Mouse (Mus musculus) cerebellum, adult 11 months (tissue): ENCODE data around the gene Gm17617.

Experiments used
- DNase-seq: peaks from one replicate; pipeline ENCODE4 v3.0.0; 2022

Gene Gm17617

GRCm38 (mm10) chr13:55133448-55133847 lies at the start of gene Gm17617:
TSS of gene Gm17617 (minus strand) at chr13:55133548.
- DNase-seq = no peak

- peak; percentile 61 for DNase-seq
These were observed 49.0 kb upstream of the Gm17617 start for GRCm38 (mm10) chr13:55182173-55182894.

GRCm38 (mm10) chr13:55181786-55182172 lies 48.4 kb upstream of the Gm17617 start:
- no peak for DNase-seq

GRCm38 (mm10) chr13:55179591-55179990 lies 46.2 kb upstream of the Gm17617 start:
- no peak for DNase-seq

- peak; percentile 64 for DNase-seq
These were observed 45.2 kb upstream of the Gm17617 start for GRCm38 (mm10) chr13:55178556-55178955.

GRCm38 (mm10) chr13:55177903-55178496 lies 44.7 kb upstream of the Gm17617 start:
- no peak for DNase-seq

GRCm38 (mm10) chr13:55176265-55176664 lies 42.9 kb upstream of the Gm17617 start:
- no peak for DNase-seq

- DNase-seq = no peak
These were observed 41.0 kb upstream of the Gm17617 start for GRCm38 (mm10) chr13:55174347-55174746.

GRCm38 (mm10) chr13:55172336-55172770 lies 39.0 kb upstream of the Gm17617 start:
- DNase-seq = no peak

- DNase-seq = no peak
These were observed 38.4 kb upstream of the Gm17617 start for GRCm38 (mm10) chr13:55171517-55172335.

- DNase-seq = no peak
These were observed 35.6 kb upstream of the Gm17617 start for GRCm38 (mm10) chr13:55168958-55169369.

- DNase-seq = no peak
These were observed 34.9 kb upstream of the Gm17617 start for GRCm38 (mm10) chr13:55168255-55168654.

GRCm38 (mm10) chr13:55167798-55168197 lies 34.5 kb upstream of the Gm17617 start:
- no peak for DNase-seq

- DNase-seq = no peak
These were observed 33.7 kb upstream of the Gm17617 start for GRCm38 (mm10) chr13:55166806-55167725.

GRCm38 (mm10) chr13:55165831-55166339 lies 32.5 kb upstream of the Gm17617 start:
- no peak for DNase-seq

- no peak for DNase-seq
These were observed 30.2 kb upstream of the Gm17617 start for GRCm38 (mm10) chr13:55163553-55163952.

- no peak for DNase-seq
These were observed 29.0 kb upstream of the Gm17617 start for GRCm38 (mm10) chr13:55162365-55162764.

- DNase-seq = no peak
These were observed 20.6 kb upstream of the Gm17617 start for GRCm38 (mm10) chr13:55153951-55154350.

- no peak for DNase-seq
These were observed 19.5 kb upstream of the Gm17617 start, which contains the start of gene Fgfr4 for GRCm38 (mm10) chr13:55152621-55153415. TSS of gene Fgfr4 (plus strand) at chr13:55152640.

- no peak for DNase-seq
These were observed 6.9 kb upstream of the Gm17617 start for GRCm38 (mm10) chr13:55140271-55140670.

GRCm38 (mm10) chr13:55135382-55135781 lies 2.0 kb upstream of the Gm17617 start:
- no peak for DNase-seq
